Mouse (Mus musculus) heart, postnatal 0 days (tissue): ENCODE measurements around the gene Anks1b.

ENCODE experiments used
- CTCF ChIP-seq: IDR thresholded peaks from 2 replicates; pipeline ENCODE4 v1.5.1; 2016; ENCODE audit warnings: antibody characterized with exemption, control low read depth, low read depth
- EP300 ChIP-seq: IDR thresholded peaks from 2 replicates; pipeline ENCODE4 v1.6.1; 2016; ENCODE audit warnings: antibody characterized with exemption, low read depth

DNA sequence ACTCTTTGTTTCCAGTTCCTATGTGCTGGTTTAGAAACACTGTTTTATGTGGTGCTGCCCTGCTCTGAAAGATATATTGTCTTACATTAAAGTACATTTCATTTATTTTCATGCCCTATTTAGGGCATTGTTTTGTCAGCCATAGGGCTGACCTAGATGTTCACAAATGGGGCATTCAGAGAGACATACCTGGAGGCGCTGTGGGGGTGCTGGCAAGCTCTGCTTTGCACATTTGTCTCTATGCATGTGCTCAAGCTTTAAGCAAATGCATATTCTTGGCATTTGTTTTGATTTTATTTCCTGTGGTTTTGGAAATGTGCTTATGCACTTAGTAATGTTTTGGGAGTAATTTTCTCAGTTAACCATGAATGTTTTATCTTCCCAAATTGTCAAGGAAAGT, 43.8 kb downstream of the Anks1b start:
- TF ChIP-seq EP300 (no peak), CTCF (no peak)
